Mouse (Mus musculus): Measurements from ENCODE around the gene Jag2. TPM values are rescaled to one million over a fixed set of nuclear protein-coding genes. Genes with fewer than 3 reads are reported as not detected.

Jag2 gene
- polyA plus RNA-seq, 1 experiment from 2014 or later, result 5.9 TPM

GRCm38 (mm10) chr12:112879731-112880130 is 49.8 kb downstream of the Jag2 start:
- DNase-seq (ENCODE audit: low spot score) (no peak), ATAC-seq (ENCODE audit: insufficient read depth, low FRiP score, low TSS enrichment) (no peak)
- H3K4me3 ChIP-seq (ENCODE audit: low read depth, low read length), result no peak overlapping the region
- H3K36me3 ChIP-seq (ENCODE audit: control insufficient read depth, insufficient read depth, low read length), result no peaks in the 10 kb centered on the region
- no peaks in the 10 kb centered on the region for H3K9me3 ChIP-seq (ENCODE audit: control insufficient read depth, low read length)
- 81% methylated on average over 5 of the region's 5 CpGs for WGBS
- peaks cover 3% of the 10 kb centered on the region for H3K4me1 ChIP-seq (ENCODE audit: control insufficient read depth, insufficient read depth, low read length)
- peaks cover 46% of the 10 kb centered on the region for H3K27me3 ChIP-seq (ENCODE audit: control insufficient read depth, insufficient read depth, low read length)
- H3K27ac ChIP-seq (ENCODE audit: low read depth, low read length), result no peak overlapping the region
- H3K9ac ChIP-seq (ENCODE audit: low read length), result no peak overlapping the region
- no peak overlapping the region for H3K4me2 ChIP-seq (ENCODE audit: low read depth)

GRCm38 (mm10) chr12:112877607-112878020 is 52.0 kb downstream of the Jag2 start:
- WGBS, result 2% methylated on average over 27 of the region's 37 CpGs
- Histone ChIP-seq H3K27me3 (ENCODE audit: control insufficient read depth, insufficient read depth, low read length) (peaks cover 62% of the 10 kb centered on the region), H3K9me3 (ENCODE audit: control insufficient read depth, low read length) (no peaks in the 10 kb centered on the region)

GRCm38 (mm10) chr12:112877073-112877576 is 52.5 kb downstream of the Jag2 start:
- Histone ChIP-seq H3K4me2 (ENCODE audit: low read depth) (peak overlapping the region; percentile 54), H3K36me3 (ENCODE audit: control insufficient read depth, insufficient read depth, low read length) (no peaks in the 10 kb centered on the region), H3K9me3 (ENCODE audit: control insufficient read depth, low read length) (no peaks in the 10 kb centered on the region), H3K9ac (ENCODE audit: low read length) (no peak overlapping the region; the same call in 1 of the 2 replicates), H3K4me3 (ENCODE audit: low read depth, low read length) (peak overlapping the region; percentile 19; the same call in 1 of the 2 replicates), H3K27me3 (ENCODE audit: control insufficient read depth, insufficient read depth, low read length) (peaks cover 62% of the 10 kb centered on the region), H3K27ac (ENCODE audit: low read depth, low read length) (no peak overlapping the region), H3K4me1 (ENCODE audit: control insufficient read depth, insufficient read depth, low read length) (peaks cover 3% of the 10 kb centered on the region)
- 5% methylated on average over 17 of the region's 17 CpGs for WGBS
- DNase-seq (ENCODE audit: low spot score) (peak; percentile 26), ATAC-seq (ENCODE audit: insufficient read depth, low FRiP score, low TSS enrichment) (no peak)

More at GRCm38 (mm10) chr12:112877607-112878020, 52.0 kb downstream of the Jag2 start:
- Histone ChIP-seq H3K4me2 (ENCODE audit: low read depth) (peak overlapping the region; percentile 54), H3K4me3 (ENCODE audit: low read depth, low read length) (peak overlapping the region; percentile 19), H3K36me3 (ENCODE audit: control insufficient read depth, insufficient read depth, low read length) (no peaks in the 10 kb centered on the region), H3K4me1 (ENCODE audit: control insufficient read depth, insufficient read depth, low read length) (peaks cover 3% of the 10 kb centered on the region), H3K9ac (ENCODE audit: low read length) (peak overlapping the region; percentile 37), H3K27ac (ENCODE audit: low read depth, low read length) (no peak overlapping the region)
- ATAC-seq (ENCODE audit: insufficient read depth, low FRiP score, low TSS enrichment) (no peak), DNase-seq (ENCODE audit: low spot score) (no peak)

GRCm38 (mm10) chr12:112876332-112877072 is 53.1 kb downstream of the Jag2 start:
- H3K9me3 ChIP-seq (ENCODE audit: control insufficient read depth, low read length), result no peaks in the 10 kb centered on the region
- WGBS, result 4% methylated on average over 28 of the region's 28 CpGs
- no peaks in the 10 kb centered on the region for H3K36me3 ChIP-seq (ENCODE audit: control insufficient read depth, insufficient read depth, low read length)
- H3K4me2 ChIP-seq (ENCODE audit: low read depth), result peak overlapping the region; percentile 6; the same call in 1 of the 2 replicates
- peaks cover 3% of the 10 kb centered on the region for H3K4me1 ChIP-seq (ENCODE audit: control insufficient read depth, insufficient read depth, low read length)
- peak; percentile 21; the same call in 1 of the 2 replicates for ATAC-seq (ENCODE audit: insufficient read depth, low FRiP score, low TSS enrichment)
- H3K27me3 ChIP-seq (ENCODE audit: control insufficient read depth, insufficient read depth, low read length), result peaks cover 65% of the 10 kb centered on the region
- H3K9ac ChIP-seq (ENCODE audit: low read length), result no peak overlapping the region
- no peak overlapping the region for H3K27ac ChIP-seq (ENCODE audit: low read depth, low read length)
- no peak overlapping the region for H3K4me3 ChIP-seq (ENCODE audit: low read depth, low read length)
- DNase-seq (ENCODE audit: low spot score), result peak; percentile 43

- Histone ChIP-seq H3K27me3 (ENCODE audit: control insufficient read depth, insufficient read depth, low read length) (peaks cover 65% of the 10 kb centered on the region), H3K9ac (ENCODE audit: low read length) (no peak overlapping the region), H3K4me1 (ENCODE audit: control insufficient read depth, insufficient read depth, low read length) (peaks cover 3% of the 10 kb centered on the region), H3K27ac (ENCODE audit: low read depth, low read length) (no peak overlapping the region), H3K4me2 (ENCODE audit: low read depth) (no peak overlapping the region), H3K36me3 (ENCODE audit: control insufficient read depth, insufficient read depth, low read length) (no peaks in the 10 kb centered on the region), H3K4me3 (ENCODE audit: low read depth, low read length) (no peak overlapping the region), H3K9me3 (ENCODE audit: control insufficient read depth, low read length) (no peaks in the 10 kb centered on the region)
- ATAC-seq (ENCODE audit: insufficient read depth, low FRiP score, low TSS enrichment), result peak; percentile 69
- peak; percentile 90 for DNase-seq (ENCODE audit: low spot score)
- 21% methylated on average over 16 of the region's 16 CpGs for WGBS
These were observed 54.2 kb downstream of the Jag2 start for GRCm38 (mm10) chr12:112875225-112876013.

- Histone ChIP-seq H3K36me3 (ENCODE audit: control insufficient read depth, insufficient read depth, low read length) (no peaks in the 10 kb centered on the region), H3K27me3 (ENCODE audit: control insufficient read depth, insufficient read depth, low read length) (peaks cover 62% of the 10 kb centered on the region), H3K27ac (ENCODE audit: low read depth, low read length) (no peak overlapping the region), H3K9ac (ENCODE audit: low read length) (no peak overlapping the region), H3K9me3 (ENCODE audit: control insufficient read depth, low read length) (no peaks in the 10 kb centered on the region), H3K4me2 (ENCODE audit: low read depth) (peak overlapping the region; percentile 26; the same call in 1 of the 2 replicates), H3K4me3 (ENCODE audit: low read depth, low read length) (0 out of 2 replicates have a peak overlapping the region, but pooled peaks have one; percentile 5), H3K4me1 (ENCODE audit: control insufficient read depth, insufficient read depth, low read length) (peaks cover 7% of the 10 kb centered on the region)
- ATAC-seq (ENCODE audit: insufficient read depth, low FRiP score, low TSS enrichment) (no peak), DNase-seq (ENCODE audit: low spot score) (no peak)
- WGBS, result 14% methylated on average over 22 of the region's 22 CpGs
These were observed 55.4 kb downstream of the Jag2 start for GRCm38 (mm10) chr12:112874199-112874598.

- Histone ChIP-seq H3K27ac (ENCODE audit: low read depth, low read length) (no peak overlapping the region), H3K27me3 (ENCODE audit: control insufficient read depth, insufficient read depth, low read length) (peaks cover 58% of the 10 kb centered on the region), H3K9ac (ENCODE audit: low read length) (no peak overlapping the region), H3K4me2 (ENCODE audit: low read depth) (peak overlapping the region; percentile 26; the same call in 1 of the 2 replicates), H3K9me3 (ENCODE audit: control insufficient read depth, low read length) (no peaks in the 10 kb centered on the region), H3K36me3 (ENCODE audit: control insufficient read depth, insufficient read depth, low read length) (no peaks in the 10 kb centered on the region), H3K4me3 (ENCODE audit: low read depth, low read length) (no peak overlapping the region), H3K4me1 (ENCODE audit: control insufficient read depth, insufficient read depth, low read length) (peaks cover 7% of the 10 kb centered on the region)
- DNase-seq (ENCODE audit: low spot score), result peak; percentile 74
- 19% methylated on average over 18 of the region's 18 CpGs for WGBS
- 0 out of 2 replicates have a peak, but pooled peaks have one; percentile 35 for ATAC-seq (ENCODE audit: insufficient read depth, low FRiP score, low TSS enrichment)
These were observed 56.0 kb downstream of the Jag2 start for GRCm38 (mm10) chr12:112873452-112874190.

- no peak for ATAC-seq (ENCODE audit: insufficient read depth, low FRiP score, low TSS enrichment)
- 90% methylated on average over 10 of the region's 10 CpGs for WGBS
- no peak overlapping the region for H3K4me3 ChIP-seq (ENCODE audit: low read depth, low read length)
- H3K27me3 ChIP-seq (ENCODE audit: control insufficient read depth, insufficient read depth, low read length), result peaks cover 51% of the 10 kb centered on the region
- no peaks in the 10 kb centered on the region for H3K9me3 ChIP-seq (ENCODE audit: control insufficient read depth, low read length)
- no peak for DNase-seq (ENCODE audit: low spot score)
- no peak overlapping the region for H3K27ac ChIP-seq (ENCODE audit: low read depth, low read length)
- H3K36me3 ChIP-seq (ENCODE audit: control insufficient read depth, insufficient read depth, low read length), result no peaks in the 10 kb centered on the region
- H3K4me2 ChIP-seq (ENCODE audit: low read depth), result no peak overlapping the region
- H3K9ac ChIP-seq (ENCODE audit: low read length), result no peak overlapping the region
- H3K4me1 ChIP-seq (ENCODE audit: control insufficient read depth, insufficient read depth, low read length), result peaks cover 7% of the 10 kb centered on the region
These were observed 56.6 kb downstream of the Jag2 start for GRCm38 (mm10) chr12:112872991-112873390.

Data from neural tube, embryonic 11.5 days (tissue).